Mouse (Mus musculus) ES-E14 (cell line): ENCODE measurements around the gene Isl1. TPM values are rescaled to one million over a fixed set of nuclear protein-coding genes. Genes with fewer than 3 reads are reported as not detected.

ENCODE experiments used
- DNase-seq: peaks from one replicate; pipeline ENCODE4 v3.0.0-alpha.2; 2013; ENCODE audit warnings: low read depth, low spot score
- H3K27ac ChIP-seq: 2 replicates; pipeline ENCODE4 v1.5.1; 2012; ENCODE audit warnings: low read depth, mild to moderate bottlenecking, low read length, moderate library complexity, mixed read lengths; ENCODE audit not compliant: poor library complexity, insufficient read depth, severe bottlenecking
- H3K36me3 ChIP-seq: 2 replicates; pipeline ENCODE4 v1.6.1; 2012; ENCODE audit warnings: mild to moderate bottlenecking, low read length, moderate library complexity, mixed read lengths; ENCODE audit not compliant: control insufficient read depth, poor library complexity, insufficient read depth, severe bottlenecking
- H3K4me1 ChIP-seq, 2 experiments: fragments of 150-350 bp in 1 of 2; sonication (generic) in 1 of 2; 2 replicates each; pipeline ENCODE4 v1.6.1; 2012; ENCODE audit warnings: low read length in 2 of 2, mild to moderate bottlenecking in 1 of 2, mixed read lengths in 1 of 2; ENCODE audit not compliant: control insufficient read depth in 2 of 2, insufficient read depth in 2 of 2, poor library complexity in 1 of 2
- H3K4me3 ChIP-seq, 2 experiments: fragments of 150-350 bp in 1 of 2; sonication (generic) in 1 of 2; 2 replicates each; pipeline ENCODE4 v1.5.1; 2012; ENCODE audit warnings: low read length in 2 of 2, low read depth in 1 of 2, mild to moderate bottlenecking in 1 of 2, mixed read lengths in 1 of 2; ENCODE audit not compliant: insufficient read depth in 1 of 2, poor library complexity in 1 of 2, severe bottlenecking in 1 of 2
- H3K9ac ChIP-seq: 2 replicates; pipeline ENCODE4 v1.6.1; 2012; ENCODE audit warnings: low read depth, mild to moderate bottlenecking, low read length, mixed read lengths; ENCODE audit not compliant: poor library complexity, insufficient read depth, severe bottlenecking
- H3K9me3 ChIP-seq: fragments of 150-350 bp; sonication (generic); 2 replicates; pipeline ENCODE4 v1.6.1; 2012; ENCODE audit warnings: low read depth, mild to moderate bottlenecking, low read length; ENCODE audit not compliant: control insufficient read depth, insufficient read depth
- CHD2 ChIP-seq: IDR thresholded peaks from 2 replicates; pipeline ENCODE4 v1.6.1; 2014; ENCODE audit warnings: mild to moderate bottlenecking, low read depth, low read length, inconsistent platforms
- HCFC1 ChIP-seq: IDR thresholded peaks from 2 replicates; pipeline ENCODE4 v1.6.1; 2012; ENCODE audit warnings: low read length, inconsistent platforms, borderline replicate concordance; ENCODE audit not compliant: insufficient read depth
- MAFK ChIP-seq: IDR thresholded peaks from 2 replicates; pipeline ENCODE4 v1.6.1; 2014; ENCODE audit warnings: mild to moderate bottlenecking, low read depth, low read length, inconsistent platforms; ENCODE audit not compliant: insufficient read depth
- ZC3H11A ChIP-seq: IDR thresholded peaks from 2 replicates; pipeline ENCODE4 v1.6.1; 2012; ENCODE audit warnings: low read depth, mild to moderate bottlenecking, inconsistent platforms, low read length, borderline replicate concordance
- ZNF384 ChIP-seq: IDR thresholded peaks from 2 replicates; pipeline ENCODE4 v1.6.1; 2012; ENCODE audit warnings: low read depth, low read length, inconsistent platforms
- in situ Hi-C, 2 experiments: fragments of 600-800 bp; cut with MboI; formaldehyde crosslinking; loops; one replicate each; pipeline ENCODE4 v1.15.1; 2025; ENCODE audit warnings: low sequenced_read_pairs in 2 of 2, inconsistent platforms in 1 of 2; ENCODE audit not compliant: unreplicated experiment in 2 of 2
- total RNA-seq: library from RNA; depleted of rRNA; stranded (reverse); fragments of 300-350 nt; gene quantifications from 2 replicates; pipeline ENCODE4 v1.2.3, GENCODE M21; 2012

Gene Isl1
- total RNA-seq, 1 experiment: 1.5 TPM

- in situ Hi-C loops: loop anchor here in 1 of 2 experiments (25.0 kb wide), 1 partner anchor 409 kb away; no protein-coding TSS in a partner anchor
- no peak overlapping the region for H3K9ac ChIP-seq
- TF ChIP-seq HCFC1: no peak
- no peak for TF ChIP-seq ZC3H11A
- TF ChIP-seq CHD2: no peak
- TF ChIP-seq ZNF384: no peak
- no peak for TF ChIP-seq MAFK
- peaks cover 0 to 3% of the 10 kb centered on the region in 2 experiments; a peak in 1 of 4 replicates for H3K4me1 ChIP-seq
- no peak overlapping the region for H3K4me3 ChIP-seq
- no peaks in the 10 kb centered on the region for H3K36me3 ChIP-seq
- no peak for DNase-seq
- H3K9me3 ChIP-seq: no peaks in the 10 kb centered on the region
- no peak overlapping the region for H3K27ac ChIP-seq
Observed at GRCm38 (mm10) chr13:116303766-116304165, 5.7 kb downstream of the Isl1 start.

- Histone ChIP-seq H3K4me1 (peaks cover 0 to 3% of the 10 kb centered on the region in 2 experiments; a peak in 1 of 4 replicates), H3K9ac (no peak overlapping the region), H3K9me3 (no peaks in the 10 kb centered on the region), H3K27ac (no peak overlapping the region), H3K36me3 (no peaks in the 10 kb centered on the region), H3K4me3 (peak overlapping the region in 1 of 2 experiments; percentile 23; a peak in 1 of 4 replicates)
- no peak for DNase-seq
- TF ChIP-seq MAFK: no peak
- TF ChIP-seq CHD2: no peak
- no peak for TF ChIP-seq ZNF384
- in situ Hi-C loops: loop anchor here in 1 of 2 experiments (25.0 kb wide), 1 partner anchor 409 kb away; no protein-coding TSS in a partner anchor
Observed at GRCm38 (mm10) chr13:116302861-116303260, 6.6 kb downstream of the Isl1 start.

- no peak for DNase-seq
- H3K4me3 ChIP-seq: no peak overlapping the region
- no peak overlapping the region for H3K9ac ChIP-seq
- in situ Hi-C loops: loop anchor here in 1 of 2 experiments (25.0 kb wide), 1 partner anchor 411 kb away; no protein-coding TSS in a partner anchor
- H3K4me1 ChIP-seq: peaks cover 0 to 7% of the 10 kb centered on the region in 2 experiments; a peak in 1 of 4 replicates
- no peak for TF ChIP-seq HCFC1
- no peak for TF ChIP-seq MAFK
- no peak for TF ChIP-seq ZNF384
- TF ChIP-seq ZC3H11A: no peak
- no peak for TF ChIP-seq CHD2
- no peaks in the 10 kb centered on the region for H3K36me3 ChIP-seq
- no peak overlapping the region for H3K27ac ChIP-seq
- H3K9me3 ChIP-seq: no peaks in the 10 kb centered on the region
Observed at GRCm38 (mm10) chr13:116301706-116302105, 7.8 kb downstream of the Isl1 start.

- TF ChIP-seq ZNF384 (no peak), CHD2 (no peak), MAFK (no peak), ZC3H11A (no peak), HCFC1 (no peak)
- in situ Hi-C loops: no loop called here
- no peak for DNase-seq
Observed at GRCm38 (mm10) chr13:116299241-116299640, 10.2 kb downstream of the Isl1 start.

GRCm38 (mm10) chr13:116298641-116299170, 10.8 kb downstream of the Isl1 start:
- Histone ChIP-seq H3K4me3 (no peak overlapping the region), H3K9me3 (no peaks in the 10 kb centered on the region), H3K27ac (no peak overlapping the region), H3K9ac (no peak overlapping the region), H3K36me3 (no peaks in the 10 kb centered on the region), H3K4me1 (peaks cover 0 to 3% of the 10 kb centered on the region in 2 experiments; a peak in 1 of 4 replicates)
- in situ Hi-C loops: no loop called here
- TF ChIP-seq HCFC1 (no peak), CHD2 (no peak), ZNF384 (no peak), ZC3H11A (no peak), MAFK (no peak)
- DNase-seq: no peak

More at GRCm38 (mm10) chr13:116299241-116299640, 10.2 kb downstream of the Isl1 start:
- Histone ChIP-seq H3K4me1 (peaks cover 0 to 3% of the 10 kb centered on the region in 2 experiments; a peak in 1 of 4 replicates), H3K9me3 (no peaks in the 10 kb centered on the region), H3K4me3 (no peak overlapping the region), H3K27ac (no peak overlapping the region), H3K9ac (no peak overlapping the region), H3K36me3 (no peaks in the 10 kb centered on the region)
